Mouse (Mus musculus): ENCODE results near the gene Tex264. TPM values are rescaled to one million over a fixed set of nuclear protein-coding genes. Genes with fewer than 3 reads are reported as not detected.
"Not testable (repeated sequence)": the region's sequence is repeated elsewhere in the genome, so short reads cannot be mapped to it uniquely, and the experiment has no call there.

The Tex264 gene
- total RNA-seq, 2 experiments from 2014 or later = 71.2 to 78.9 TPM

GRCm38 (mm10) chr9:106673860-106674259 lies 11.9 kb downstream of the Tex264 start:
- DNase-seq (ENCODE audit: low spot score in 2 of 2) = no peak

- no peak for DNase-seq (ENCODE audit: low spot score in 2 of 2)
Observed at GRCm38 (mm10) chr9:106664856-106665255, 20.9 kb downstream of the Tex264 start.

- no peak for DNase-seq (ENCODE audit: low spot score in 2 of 2)
Observed at GRCm38 (mm10) chr9:106664433-106664832, 21.3 kb downstream of the Tex264 start.

GRCm38 (mm10) chr9:106663200-106663599 lies 22.5 kb downstream of the Tex264 start:
- DNase-seq (ENCODE audit: low spot score in 2 of 2) = no peak

- DNase-seq (ENCODE audit: low spot score in 2 of 2) = no peak
Observed at GRCm38 (mm10) chr9:106659935-106660334, 25.8 kb downstream of the Tex264 start.

GRCm38 (mm10) chr9:106659441-106659840 lies 26.3 kb downstream of the Tex264 start:
- no peak for DNase-seq (ENCODE audit: low spot score in 2 of 2)

- DNase-seq (ENCODE audit: low spot score in 2 of 2) = no peak
Observed at GRCm38 (mm10) chr9:106657592-106657991, 28.1 kb downstream of the Tex264 start.

GRCm38 (mm10) chr9:106656820-106657219 lies 28.9 kb downstream of the Tex264 start:
- DNase-seq (ENCODE audit: low spot score in 2 of 2) = no peak

GRCm38 (mm10) chr9:106655884-106656720 lies 29.6 kb downstream of the Tex264 start, which contains the start of gene Grm2:
TSS of gene Grm2 (minus strand) at chr9:106656082.
- DNase-seq (ENCODE audit: low spot score in 2 of 2) = peak; percentile 26 to 50

GRCm38 (mm10) chr9:106652720-106653119 lies 33.0 kb downstream of the Tex264 start:
- DNase-seq (ENCODE audit: low spot score in 2 of 2) = no peak

- DNase-seq (ENCODE audit: low spot score in 2 of 2) = no peak
Observed at GRCm38 (mm10) chr9:106647226-106647625, 38.5 kb downstream of the Tex264 start.

- DNase-seq (ENCODE audit: low spot score in 2 of 2) = no peak
Observed at GRCm38 (mm10) chr9:106645684-106646271, 39.9 kb downstream of the Tex264 start.

- no peak for DNase-seq (ENCODE audit: low spot score in 2 of 2)
Observed at GRCm38 (mm10) chr9:106643787-106644186, 41.9 kb downstream of the Tex264 start.

- peak; percentile 67 to 79 for DNase-seq (ENCODE audit: low spot score in 2 of 2)
Observed at GRCm38 (mm10) chr9:106643128-106643527, 42.6 kb downstream of the Tex264 start.

GRCm38 (mm10) chr9:106641346-106641745 lies 44.4 kb downstream of the Tex264 start:
- DNase-seq (ENCODE audit: low spot score in 2 of 2) = no peak

GRCm38 (mm10) chr9:106638154-106638553 lies 47.6 kb downstream of the Tex264 start:
- no peak for DNase-seq (ENCODE audit: low spot score in 2 of 2)

- DNase-seq (ENCODE audit: low spot score in 2 of 2) = no peak
Observed at GRCm38 (mm10) chr9:106632185-106632584, 53.5 kb downstream of the Tex264 start.

GRCm38 (mm10) chr9:106627796-106628195 lies 57.9 kb downstream of the Tex264 start:
- not testable (repeated sequence) for DNase-seq (ENCODE audit: low spot score in 2 of 2)

- DNase-seq (ENCODE audit: low spot score in 2 of 2) = no peak
Observed at GRCm38 (mm10) chr9:106626282-106626681, 59.4 kb downstream of the Tex264 start, which contains the start of gene Iqcf6. TSS of gene Iqcf6 (plus strand) at chr9:106626582.

GRCm38 (mm10) chr9:106617496-106617895 lies 68.2 kb downstream of the Tex264 start:
- no peak for DNase-seq (ENCODE audit: low spot score in 2 of 2)

- no peak for DNase-seq (ENCODE audit: low spot score in 2 of 2)
Observed at GRCm38 (mm10) chr9:106616306-106616705, 69.4 kb downstream of the Tex264 start.

GRCm38 (mm10) chr9:106614616-106615015 lies 71.1 kb downstream of the Tex264 start:
- no peak for DNase-seq (ENCODE audit: low spot score in 2 of 2)

All from adrenal gland, postnatal 4 days (tissue).